Mouse (Mus musculus): ENCODE measurements at regions not wholly inside any gene's neighbourhood (a gene's known extent, or its start where the extent isn't known, plus 50 kb on each side); places are given as distances from the start of the nearest gene placed in this dataset.

DNA sequence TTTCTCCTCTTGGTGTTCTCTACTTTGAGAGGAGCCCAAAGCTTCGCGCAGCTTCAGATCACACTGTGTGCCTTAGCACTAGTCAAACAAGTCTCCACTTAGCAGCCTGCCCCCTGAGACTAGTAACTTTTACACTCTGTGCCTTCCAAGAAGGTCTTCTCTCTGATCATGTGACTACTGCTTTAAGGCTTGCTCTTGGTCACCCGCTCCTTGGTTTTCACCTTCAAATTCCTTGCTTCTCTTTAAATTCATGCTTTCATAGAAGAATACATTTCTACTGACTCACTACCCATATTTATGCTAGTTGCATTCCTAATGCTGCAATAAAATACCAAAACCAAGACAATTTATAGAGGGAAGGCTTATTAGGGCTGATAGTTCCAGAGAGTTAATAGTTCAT, 118.6 kb upstream of the Tut7 start:
- TF ChIP-seq CTCF (IDR thresholded peaks at IDR 0.05; ENCODE audit: low read depth, low read length) (no peak), POLR2A (IDR thresholded peaks at IDR 0.05; ENCODE audit: extremely low read depth, insufficient read depth, low read length) (no peak)

All from liver, adult 2 months (tissue).